Mouse (Mus musculus): ENCODE data around the gene Mxd4.

DNA sequence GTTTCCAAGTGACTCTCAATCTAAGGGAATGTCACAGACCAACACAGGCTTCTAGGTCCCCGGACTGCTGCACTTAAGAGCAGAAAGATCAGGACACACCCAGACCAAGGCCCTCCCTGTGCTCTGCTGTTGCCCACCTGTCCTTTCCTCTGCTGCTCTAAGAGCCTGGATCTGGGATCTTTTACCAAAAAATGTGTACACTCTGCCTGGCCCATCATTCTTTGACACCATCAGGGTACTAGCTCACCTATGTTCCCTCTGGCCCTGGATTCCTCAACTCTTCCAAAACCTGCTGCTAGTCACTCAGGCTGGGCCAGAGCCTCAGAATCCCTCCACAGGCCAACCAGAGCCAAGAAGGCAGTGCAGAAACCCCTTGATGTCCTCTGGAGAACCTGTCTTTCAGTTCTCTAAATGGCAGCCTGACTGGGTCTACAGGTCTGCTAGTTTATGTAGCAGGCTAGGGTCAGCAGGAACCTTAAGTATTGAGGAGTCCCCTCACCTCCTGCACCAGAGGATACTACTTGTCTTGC is 2.4 kb downstream of the Mxd4 start:
- TF ChIP-seq GATA1 (IDR thresholded peaks at IDR 0.05; ENCODE audit: borderline replicate concordance, low read length), result no peak
- TF ChIP-seq FLI1 (IDR thresholded peaks at IDR 0.05; ENCODE audit: low read length), result no peak
